ENCODE assay signal across 10 mouse cellular contexts in the genomic region with DNA sequence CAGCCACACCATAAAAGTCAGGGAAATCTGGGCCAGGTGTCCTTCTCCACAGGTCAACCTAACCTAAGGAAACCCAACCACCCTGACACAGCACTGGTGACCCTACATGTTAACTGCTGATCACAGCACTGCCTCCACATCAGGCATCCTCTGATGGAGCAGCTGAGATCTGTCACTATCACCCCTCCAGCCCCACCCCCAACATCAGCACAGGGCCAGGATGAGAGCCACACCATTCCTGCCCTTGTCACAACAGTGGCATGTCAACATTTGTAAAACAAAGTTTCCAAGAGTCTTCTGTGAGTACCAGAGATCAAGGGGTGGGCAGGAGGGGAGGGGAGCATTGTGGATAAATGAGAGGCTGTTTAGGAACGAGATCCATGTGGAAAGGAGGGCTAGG. TPM values are rescaled to one million over a fixed set of nuclear protein-coding genes. Genes with fewer than 3 reads are reported as not detected.
A peak's percentile ranks its signal among the peaks of the same experiment; 100 is the strongest.
DNase-seq lines count a peak whose midpoint lies in the region; ATAC-seq and TF ChIP-seq lines count a peak whose summit lies in the region.
"Had no signal": no experiment of that assay in that cellular context is flagged by ENCODE, and none has a peak within 500 bp of the region (broad histone marks: within the 10 kb centered on the region; RNA-seq: fewer than 3 reads in every experiment).

No protein-coding gene starts in this region.

- 0 out of 2 replicates have a peak overlapping the region, but pooled peaks have one; percentile 44 for H3K9ac ChIP-seq in heart, embryonic 11.5 days (ENCODE audit: low read depth, low read length)
- H3K9ac ChIP-seq in midbrain, embryonic 11.5 days (ENCODE audit: low read length), result no peak overlapping the region
- no peak overlapping the region for H3K9ac ChIP-seq in lung, postnatal 0 days (replicated peaks; ENCODE audit: low read depth)

- intact Hi-C loops in heart, postnatal 36 days (cut with DNase I), result loop anchor here (10.0 kb wide), 1 partner anchor 791 kb away; no protein-coding TSS in a partner anchor

- H3K36me3 ChIP-seq in heart, embryonic 11.5 days (ENCODE audit: control insufficient read depth, insufficient read depth, low read length), result no peaks in the 10 kb centered on the region
- H3K36me3 ChIP-seq in midbrain, embryonic 10.5 days, result peaks cover 31% of the 10 kb centered on the region
- no peaks in the 10 kb centered on the region; the same call in 1 of the 2 replicates for H3K36me3 ChIP-seq in midbrain, embryonic 11.5 days (ENCODE audit: control insufficient read depth, insufficient read depth, low read length)
- H3K36me3 ChIP-seq in lung, postnatal 0 days (ENCODE audit: insufficient read depth, low read length), result no peaks in the 10 kb centered on the region

- peak overlapping the region; percentile 94; the same call in 1 of the 2 replicates for H3K4me2 ChIP-seq in heart, embryonic 11.5 days
- no peak overlapping the region for H3K4me2 ChIP-seq in midbrain, embryonic 11.5 days
- H3K4me2 ChIP-seq in lung, postnatal 0 days (replicated peaks; ENCODE audit: low read depth, low read length), result peak overlapping the region; percentile 92; the same call in 1 of the 2 replicates

- no peak for ATAC-seq in heart, embryonic 11.5 days (replicated peaks; ENCODE audit: insufficient number of reproducible peaks, low FRiP score, low TSS enrichment)
- ATAC-seq in midbrain, embryonic 11.5 days (ENCODE audit: low FRiP score), result no peak
- ATAC-seq in lung, postnatal 0 days, result peak; percentile 6; the same call in 1 of the 2 replicates
- no peak for ATAC-seq in cerebellum, adult (ENCODE audit: insufficient number of reproducible peaks, low FRiP score, low TSS enrichment)

- no peaks in the 10 kb centered on the region for H3K9me3 ChIP-seq in heart, embryonic 11.5 days (replicated peaks; ENCODE audit: control insufficient read depth, low read length)
- H3K9me3 ChIP-seq in midbrain, embryonic 10.5 days (replicated peaks), result peaks cover under 1% of the 10 kb centered on the region; the same call in 1 of the 2 replicates
- H3K9me3 ChIP-seq in midbrain, embryonic 11.5 days (ENCODE audit: control insufficient read depth, low read length), result no peaks in the 10 kb centered on the region
- no peaks in the 10 kb centered on the region for H3K9me3 ChIP-seq in lung, postnatal 0 days (ENCODE audit: low read length)

- H3K27me3 ChIP-seq in heart, embryonic 11.5 days (ENCODE audit: control insufficient read depth, insufficient read depth, low read length), result no peaks in the 10 kb centered on the region
- H3K27me3 ChIP-seq in midbrain, embryonic 10.5 days (ENCODE audit: low read depth, poor library complexity, severe bottlenecking), result no peaks in the 10 kb centered on the region
- no peaks in the 10 kb centered on the region for H3K27me3 ChIP-seq in midbrain, embryonic 11.5 days (ENCODE audit: control insufficient read depth, insufficient read depth, low read length)
- no peaks in the 10 kb centered on the region for H3K27me3 ChIP-seq in lung, postnatal 0 days (replicated peaks; ENCODE audit: insufficient read depth, low read length)

- 32% methylated on average over 1 of the region's 1 CpGs for WGBS in heart, embryonic 11.5 days (ENCODE audit: insufficient replicate concordance)
- 54% methylated on average over 1 of the region's 1 CpGs for WGBS in midbrain, embryonic 10.5 days
- WGBS in midbrain, embryonic 11.5 days, result 54% methylated on average over 1 of the region's 1 CpGs
- 22% methylated on average over 1 of the region's 1 CpGs for WGBS in lung, postnatal 0 days

- H3K4me3 ChIP-seq in heart, embryonic 11.5 days (ENCODE audit: low read depth, low read length), result no peak overlapping the region
- H3K4me3 ChIP-seq in midbrain, embryonic 10.5 days, result peak overlapping the region; percentile 75
- no peak overlapping the region for H3K4me3 ChIP-seq in midbrain, embryonic 11.5 days (ENCODE audit: low read depth, low read length)
- no peak overlapping the region for H3K4me3 ChIP-seq in lung, postnatal 0 days (ENCODE audit: low read depth, low read length)

- H3K4me1 ChIP-seq in heart, embryonic 11.5 days (ENCODE audit: control insufficient read depth, insufficient read depth, low read length), result peaks cover 20% of the 10 kb centered on the region
- peaks cover 92% of the 10 kb centered on the region for H3K4me1 ChIP-seq in midbrain, embryonic 10.5 days
- H3K4me1 ChIP-seq in midbrain, embryonic 11.5 days (ENCODE audit: control insufficient read depth, insufficient read depth, low read length), result peaks cover 47% of the 10 kb centered on the region
- H3K4me1 ChIP-seq in lung, postnatal 0 days (ENCODE audit: insufficient read depth, low read depth, low read length), result peaks cover 21% of the 10 kb centered on the region; the same call in 1 of the 2 replicates

- H3K27ac ChIP-seq in heart, embryonic 11.5 days (ENCODE audit: low read depth, low read length), result peak overlapping the region; percentile 95; the same call in 1 of the 2 replicates
- H3K27ac ChIP-seq in midbrain, embryonic 10.5 days (replicated peaks), result peak overlapping the region; percentile 93
- H3K27ac ChIP-seq in midbrain, embryonic 11.5 days (ENCODE audit: low read depth, low read length), result no peak overlapping the region; the same call in 1 of the 2 replicates
- peak overlapping the region; percentile 55 for H3K27ac ChIP-seq in lung, postnatal 0 days (ENCODE audit: low read length)

- no peak for DNase-seq in heart, postnatal 36 days
- no peak for DNase-seq in midbrain, embryonic 10.5 days (ENCODE audit: low spot score)
- no peak for DNase-seq in midbrain, embryonic 11.5 days (ENCODE audit: low spot score, missing footprints)
- peak; percentile 72 for DNase-seq in lung, postnatal 0 days (ENCODE audit: low spot score)
- no peak for DNase-seq in right cerebral cortex, adult 2 months (ENCODE audit: low spot score in 2 of 2)
- no peak for DNase-seq in layer of hippocampus, postnatal 14 days (ENCODE audit: low spot score in 2 of 2)

- TF ChIP-seq EP300 in lung, postnatal 0 days (IDR thresholded peaks at IDR 0.05), result peak; percentile 75

- no peak for TF ChIP-seq CTCF in lung, postnatal 0 days (IDR thresholded peaks at IDR 0.05)

RNA-seq across cellular contexts. Expression of a gene that starts 12.8 kb away (rescaled TPM):
- 53.0 and 58.1 TPM in 2 replicates for polyA plus RNA-seq in heart, embryonic 11.5 days (2014; fragmentation: Nextera tagmentation; extraction: Ambion mirVana)
- 10 to 100 TPM; 45.8 to 47.7 TPM for total RNA-seq in heart, postnatal 36 days (2021)
- 89.7 and 131 TPM in 2 replicates for polyA plus RNA-seq in midbrain, embryonic 10.5 days (2016; fragmentation: Nextera tagmentation; extraction: Ambion mirVana)
- 115 and 125 TPM in 2 replicates for polyA plus RNA-seq in midbrain, embryonic 11.5 days (2014; fragmentation: Nextera tagmentation; extraction: Ambion mirVana)
- 25.6 and 29.6 TPM in 2 replicates for polyA plus RNA-seq in lung, postnatal 0 days (2015; fragmentation: Nextera tagmentation; extraction: Ambion mirVana)
- 100 to 1,000 TPM; 771 to 772 TPM for total RNA-seq in layer of hippocampus, postnatal 14 days (2021)

RNA-seq across cellular contexts. Expression of a gene that starts 48.7 kb away (rescaled TPM):
- polyA plus RNA-seq in heart, embryonic 11.5 days (2014; fragmentation: Nextera tagmentation; extraction: Ambion mirVana), result not detected in 2 replicates
- not detected for total RNA-seq in heart, postnatal 36 days (2021)
- not detected in 2 replicates for polyA plus RNA-seq in midbrain, embryonic 10.5 days (2016; fragmentation: Nextera tagmentation; extraction: Ambion mirVana)
- polyA plus RNA-seq in midbrain, embryonic 11.5 days (2014; fragmentation: Nextera tagmentation; extraction: Ambion mirVana), result not detected in 2 replicates
- polyA plus RNA-seq in lung, postnatal 0 days (2015; fragmentation: Nextera tagmentation; extraction: Ambion mirVana), result not detected in 2 replicates
- not detected for total RNA-seq in layer of hippocampus, postnatal 14 days (2021)
- total RNA-seq: common myeloid progenitor, adult 5-6 weeks; heart, postnatal 25 days had no signal
